Mouse (Mus musculus) megakaryocyte, embryonic 14.5 days (primary cell): Measurements from ENCODE around the gene Slc10a6. TPM values are rescaled to one million over a fixed set of nuclear protein-coding genes. Genes with fewer than 3 reads are reported as not detected.

Experiments
- H3K27me3 ChIP-seq: replicated peaks from 2 replicates; pipeline ENCODE3; 2012; ENCODE audit warnings: inconsistent platforms
- H3K36me3 ChIP-seq: replicated peaks from 2 replicates; pipeline ENCODE3; 2012; ENCODE audit warnings: low read length, inconsistent platforms, mixed read lengths
- H3K4me1 ChIP-seq: 2 replicates; pipeline ENCODE4 v1.6.1; 2012; ENCODE audit warnings: inconsistent platforms
- H3K4me3 ChIP-seq: replicated peaks from 2 replicates; pipeline ENCODE3; 2012; ENCODE audit warnings: moderate library complexity, mild to moderate bottlenecking, inconsistent platforms
- H3K9me3 ChIP-seq: 2 replicates; pipeline ENCODE4 v1.6.1; 2012; ENCODE audit warnings: inconsistent platforms
- FLI1 ChIP-seq: IDR thresholded peaks from 2 replicates; pipeline ENCODE4 v1.6.1; 2012; ENCODE audit warnings: low read length, inconsistent platforms, mixed read lengths
- GATA1 ChIP-seq: IDR thresholded peaks from 3 replicates; pipeline ENCODE4 v1.6.1; 2012; ENCODE audit warnings: mixed read lengths, low read length, inconsistent platforms, borderline replicate concordance
- polyA plus RNA-seq: library from polyadenylated mRNA; stranded (reverse); fragments of >175 nt; gene quantifications from 2 replicates; pipeline ENCODE4 v1.2.3, GENCODE M21; 2012; ENCODE audit warnings: low replicate concordance; ENCODE audit not compliant: insufficient read depth

Slc10a6 gene
- polyA plus RNA-seq: not detected in 2 replicates

DNA sequence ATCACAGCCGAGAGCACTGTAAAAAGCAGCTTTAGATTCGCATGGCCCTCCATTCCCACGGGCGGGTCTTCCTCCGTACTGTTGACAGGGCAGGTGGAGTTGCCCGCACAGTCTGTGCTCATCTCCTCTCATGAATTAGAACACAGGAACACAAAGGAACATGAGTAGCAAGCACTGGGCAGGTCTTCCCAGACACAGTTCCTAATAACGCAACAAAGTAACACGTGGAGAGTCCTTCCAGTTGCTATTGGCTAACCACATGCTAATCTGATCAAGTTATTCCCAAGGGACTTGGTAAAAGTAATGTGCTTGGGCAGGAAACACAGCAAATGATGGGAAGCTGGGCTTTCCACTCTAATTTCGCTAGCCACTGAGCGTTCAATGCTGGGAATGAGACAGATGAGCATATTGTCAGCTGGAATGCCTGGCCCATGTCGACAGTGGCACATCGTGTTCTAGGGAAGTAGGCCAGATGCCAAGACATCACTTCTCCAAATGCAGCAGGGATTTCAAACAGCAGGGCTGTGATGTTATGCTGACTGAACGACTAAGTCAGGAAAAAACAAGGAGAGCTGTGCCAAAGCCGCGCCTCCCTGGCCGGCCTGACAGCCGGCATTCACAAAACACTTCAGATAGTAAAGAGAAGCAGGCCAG lies at the start of gene Slc10a6:
Gene Slc10a6 (minus strand): TSS at position 293 of the 654 bp plus-strand sequence.
- Histone ChIP-seq H3K4me1 (peaks cover 7% of the 10 kb centered on the region; the same call in 1 of the 2 replicates), H3K27me3 (peaks cover 10% of the 10 kb centered on the region), H3K36me3 (no peaks in the 10 kb centered on the region), H3K4me3 (no peak within 1 kb of the TSS), H3K9me3 (no peaks in the 10 kb centered on the region)
- no peak for TF ChIP-seq GATA1
- no peak for TF ChIP-seq FLI1

DNA sequence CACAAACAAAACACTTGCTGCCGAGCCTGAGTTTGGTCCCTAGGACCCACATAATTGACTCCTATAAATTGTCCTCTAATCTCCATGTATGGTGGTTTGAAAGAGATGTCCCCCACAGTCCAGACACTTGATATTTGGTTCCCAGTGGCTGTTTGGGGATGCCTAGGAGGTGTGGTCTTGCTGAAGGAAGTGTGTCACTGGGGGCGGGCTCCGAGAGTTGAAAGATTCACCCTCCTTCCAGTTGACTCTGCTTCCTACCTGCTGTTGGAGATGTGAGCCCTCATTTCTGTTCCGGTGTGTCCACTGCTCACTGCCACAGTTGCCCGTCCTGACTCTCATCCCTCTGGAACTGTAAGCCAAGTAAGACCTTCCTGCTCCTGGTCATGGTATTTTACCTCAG lies 49.8 kb upstream of the Slc10a6 start:
- H3K9me3 ChIP-seq: no peaks in the 10 kb centered on the region
- H3K4me1 ChIP-seq: 0 out of 2 replicates have a peak, but pooled peaks cover 10% of the 10 kb centered on the region
- peaks cover 3% of the 10 kb centered on the region for H3K27me3 ChIP-seq
- TF ChIP-seq FLI1 (no peak), GATA1 (no peak)
- no peaks in the 10 kb centered on the region for H3K36me3 ChIP-seq
- H3K4me3 ChIP-seq: no peak overlapping the region

DNA sequence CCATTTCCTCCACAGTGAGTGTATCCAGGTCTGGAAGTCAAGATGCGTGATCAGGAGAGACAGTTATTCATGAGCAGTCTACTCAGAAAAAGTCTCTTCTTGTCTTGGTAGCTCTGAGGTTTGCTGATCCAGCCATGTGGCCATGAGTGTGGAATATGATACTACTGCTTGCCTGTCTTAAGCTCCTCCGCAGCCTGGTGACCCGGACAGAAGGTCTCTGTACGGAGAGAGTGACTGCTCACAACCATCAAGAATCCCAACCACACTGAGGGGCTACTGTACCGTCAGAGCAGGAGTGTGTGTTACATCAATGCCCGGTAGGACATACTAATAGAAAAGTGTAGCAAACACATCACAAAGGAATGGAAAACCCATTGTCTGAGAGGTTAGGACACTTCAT lies 48.7 kb upstream of the Slc10a6 start:
- Histone ChIP-seq H3K4me1 (0 out of 2 replicates have a peak, but pooled peaks cover 10% of the 10 kb centered on the region), H3K36me3 (no peaks in the 10 kb centered on the region), H3K27me3 (peaks cover 6% of the 10 kb centered on the region), H3K4me3 (no peak overlapping the region), H3K9me3 (no peaks in the 10 kb centered on the region)
- no peak for TF ChIP-seq GATA1
- TF ChIP-seq FLI1: no peak

DNA sequence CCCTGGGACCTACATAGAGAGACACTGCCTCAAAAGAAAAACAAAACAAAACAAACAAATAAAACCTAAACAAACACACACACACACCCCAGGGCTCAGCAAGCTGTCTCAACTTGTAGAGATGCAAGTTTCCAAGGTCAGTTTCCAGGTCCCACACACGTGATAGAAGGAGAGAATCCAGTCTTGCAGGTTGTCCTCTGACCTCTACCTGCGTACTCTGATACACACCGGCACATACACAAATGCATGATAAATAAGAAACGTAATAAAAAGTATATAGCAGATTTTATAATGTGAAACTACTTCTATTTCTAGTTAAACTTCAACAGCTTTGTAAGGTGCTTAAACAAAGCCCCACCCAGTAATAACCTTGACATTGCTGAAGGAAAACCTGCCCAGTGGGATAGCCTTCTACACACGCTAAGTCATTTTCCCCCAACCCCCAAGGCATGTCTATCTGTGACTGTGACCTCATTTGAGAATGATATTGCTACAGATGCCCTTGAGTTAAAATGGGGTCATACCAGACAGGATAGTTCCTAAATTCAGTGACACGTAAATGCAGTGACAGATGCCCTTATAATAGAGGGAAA lies 47.2 kb upstream of the Slc10a6 start:
- no peaks in the 10 kb centered on the region for H3K36me3 ChIP-seq
- H3K9me3 ChIP-seq: no peaks in the 10 kb centered on the region
- TF ChIP-seq GATA1 (no peak), FLI1 (no peak)

DNA sequence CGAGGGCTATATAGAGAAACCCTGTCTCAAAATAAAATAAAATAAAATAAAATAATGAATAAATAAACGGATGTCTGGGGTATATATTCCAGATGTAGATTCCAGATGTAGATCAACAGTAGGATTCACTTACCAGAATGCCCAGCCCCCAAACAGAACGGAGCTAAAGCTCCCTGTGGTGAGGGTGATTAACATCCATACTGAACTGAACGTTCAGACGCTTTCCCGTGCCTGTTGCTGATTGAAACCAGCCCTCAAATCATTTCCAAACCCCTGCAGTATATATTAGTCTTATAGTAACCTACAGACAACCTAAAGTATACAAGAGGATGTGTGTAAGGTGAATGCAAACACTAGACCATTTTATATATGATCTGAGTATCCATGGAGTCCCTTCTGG lies 45.3 kb upstream of the Slc10a6 start:
- TF ChIP-seq FLI1 (no peak), GATA1 (no peak)

More for the DNA sequence above, 47.2 kb upstream of the Slc10a6 start:
- H3K4me1 ChIP-seq: 0 out of 2 replicates have a peak, but pooled peaks cover 10% of the 10 kb centered on the region
- H3K27me3 ChIP-seq: peaks cover 11% of the 10 kb centered on the region
- no peak overlapping the region for H3K4me3 ChIP-seq

DNA sequence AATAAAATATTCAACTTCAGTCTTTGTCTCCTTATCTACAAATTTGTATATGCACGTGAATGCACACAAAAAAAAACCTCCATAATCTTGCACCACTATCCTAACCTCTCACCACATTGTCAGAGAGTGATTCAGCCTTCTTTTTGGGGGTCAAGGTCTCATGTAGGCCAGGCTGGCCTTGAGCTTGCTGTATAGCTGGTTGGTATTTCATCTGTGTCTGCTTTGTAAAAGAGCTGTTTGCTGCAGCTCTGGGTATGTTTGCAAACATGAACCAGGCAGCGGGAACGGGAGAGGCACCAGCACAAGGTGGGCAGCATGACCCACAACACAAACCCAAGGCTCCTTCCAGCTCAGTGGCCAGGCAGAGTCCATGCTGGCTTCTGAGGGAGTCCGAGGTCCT lies 44.4 kb upstream of the Slc10a6 start:
- H3K27me3 ChIP-seq: peaks cover 18% of the 10 kb centered on the region
- no peak overlapping the region for H3K4me3 ChIP-seq
- TF ChIP-seq GATA1 (no peak), FLI1 (no peak)
- 0 out of 2 replicates have a peak, but pooled peaks cover 7% of the 10 kb centered on the region for H3K4me1 ChIP-seq
- H3K36me3 ChIP-seq: no peaks in the 10 kb centered on the region
- H3K9me3 ChIP-seq: no peaks in the 10 kb centered on the region

More for the DNA sequence above, 45.3 kb upstream of the Slc10a6 start:
- no peaks in the 10 kb centered on the region for H3K36me3 ChIP-seq
- 0 out of 2 replicates have a peak, but pooled peaks cover 10% of the 10 kb centered on the region for H3K4me1 ChIP-seq
- H3K4me3 ChIP-seq: no peak overlapping the region
- H3K27me3 ChIP-seq: peaks cover 13% of the 10 kb centered on the region
- H3K9me3 ChIP-seq: no peaks in the 10 kb centered on the region

DNA sequence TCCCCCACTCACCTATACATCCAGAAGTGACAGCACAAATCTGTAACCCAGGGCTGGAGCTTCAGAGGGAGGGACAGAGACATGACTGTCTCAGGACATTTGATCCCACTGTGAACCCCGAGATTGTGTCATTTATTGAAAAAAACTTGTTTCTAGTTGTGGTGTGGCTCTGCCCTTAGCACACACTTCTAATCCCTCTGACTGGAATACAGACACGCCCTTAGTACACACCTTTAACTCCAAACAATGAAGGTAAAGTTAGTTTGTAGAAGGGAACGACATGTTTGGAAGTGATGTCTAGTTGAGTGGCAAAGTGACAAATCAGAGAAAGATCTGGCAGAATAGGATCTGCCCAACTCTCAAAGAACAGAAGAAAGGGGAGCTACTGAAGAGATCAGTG lies 42.7 kb upstream of the Slc10a6 start:
- H3K4me1 ChIP-seq: 0 out of 2 replicates have a peak, but pooled peaks cover 7% of the 10 kb centered on the region
- no peaks in the 10 kb centered on the region for H3K36me3 ChIP-seq
- no peaks in the 10 kb centered on the region for H3K9me3 ChIP-seq
- TF ChIP-seq GATA1: no peak
- no peak for TF ChIP-seq FLI1
- H3K4me3 ChIP-seq: no peak overlapping the region
- H3K27me3 ChIP-seq: peaks cover 19% of the 10 kb centered on the region

DNA sequence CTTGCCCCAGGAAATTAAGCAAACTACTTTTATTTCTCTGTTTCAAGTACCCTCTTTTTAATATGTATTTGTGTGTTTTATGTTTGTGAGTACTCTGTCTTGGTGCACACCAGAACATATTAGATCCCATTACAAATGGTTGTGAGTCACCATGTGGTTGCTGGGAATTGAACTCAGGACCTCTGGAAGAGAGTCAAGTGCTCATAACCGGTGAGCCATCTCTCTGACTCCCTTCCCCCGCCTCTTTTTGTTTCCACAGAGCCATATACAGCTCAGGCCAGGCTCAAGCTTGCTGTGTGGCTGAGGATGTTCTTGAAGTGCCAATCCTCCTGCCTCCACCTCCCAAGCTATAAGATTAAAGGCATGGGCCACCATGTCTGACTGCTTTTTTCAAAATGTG lies 36.7 kb upstream of the Slc10a6 start:
- Histone ChIP-seq H3K4me3 (no peak overlapping the region), H3K36me3 (no peaks in the 10 kb centered on the region), H3K9me3 (no peaks in the 10 kb centered on the region), H3K27me3 (peaks cover 17% of the 10 kb centered on the region), H3K4me1 (0 out of 2 replicates have a peak, but pooled peaks cover 7% of the 10 kb centered on the region)
- TF ChIP-seq GATA1 (no peak), FLI1 (no peak)

DNA sequence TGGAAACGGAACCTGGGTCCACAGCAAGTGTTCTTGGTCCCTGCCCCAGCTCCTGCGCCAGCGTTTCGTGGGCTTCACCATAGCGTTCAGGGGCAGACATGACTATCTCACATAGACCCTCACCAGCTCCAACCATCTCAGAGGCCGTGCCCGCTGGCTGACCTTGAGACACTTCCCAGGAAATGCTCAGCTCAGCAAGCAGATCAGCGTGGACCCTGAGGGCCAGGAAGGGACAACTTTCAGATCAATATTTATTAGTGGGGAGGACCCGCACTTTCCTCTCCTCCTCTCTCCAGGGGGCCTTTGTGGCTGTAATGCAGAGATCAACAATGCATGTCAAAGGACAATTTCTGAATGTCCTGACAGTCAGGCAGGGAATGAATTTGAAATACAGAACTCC lies 35.7 kb upstream of the Slc10a6 start:
- Histone ChIP-seq H3K27me3 (peaks cover 20% of the 10 kb centered on the region), H3K4me3 (no peak overlapping the region), H3K4me1 (0 out of 2 replicates have a peak, but pooled peaks cover 7% of the 10 kb centered on the region), H3K9me3 (no peaks in the 10 kb centered on the region), H3K36me3 (no peaks in the 10 kb centered on the region)
- TF ChIP-seq GATA1 (no peak), FLI1 (no peak)

DNA sequence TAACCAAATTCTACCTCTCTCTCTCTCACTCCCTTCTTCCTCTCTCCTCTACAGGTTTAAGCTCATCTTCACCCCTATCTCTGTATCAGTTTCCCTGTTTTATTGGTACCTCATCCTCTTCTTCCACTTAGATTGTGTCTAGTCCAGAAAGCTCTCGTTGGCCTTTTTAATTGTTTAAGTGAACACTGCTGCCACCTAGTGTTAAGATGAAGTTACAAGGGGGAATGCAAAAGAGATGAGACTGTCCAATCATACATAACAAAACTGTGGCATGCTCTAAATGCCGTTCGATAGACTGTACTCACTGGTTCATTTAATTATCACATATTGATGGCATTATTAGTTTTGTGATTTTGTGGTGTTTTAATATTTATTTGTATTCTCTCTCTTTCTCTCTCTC lies 30.4 kb upstream of the Slc10a6 start:
- Histone ChIP-seq H3K27me3 (peaks cover 23% of the 10 kb centered on the region), H3K36me3 (no peaks in the 10 kb centered on the region), H3K9me3 (peaks cover 3% of the 10 kb centered on the region; the same call in 1 of the 2 replicates), H3K4me1 (peaks cover 20% of the 10 kb centered on the region), H3K4me3 (no peak overlapping the region)
- TF ChIP-seq GATA1 (no peak), FLI1 (no peak)
